Mouse (Mus musculus) spleen, adult 2 months (tissue): ENCODE measurements around the gene Nagk. TPM values are rescaled to one million over a fixed set of nuclear protein-coding genes. Genes with fewer than 3 reads are reported as not detected.
A peak's percentile ranks its signal among the peaks of the same experiment; 100 is the strongest.

Source experiments
- DNase-seq, 2 experiments: peaks; one replicate each; pipeline versions ENCODE4 v3.0.0 to v3.0.0-alpha.2; 2012 to 2021; ENCODE audit warnings: low spot score in 2 of 2, low read depth in 1 of 2
- H3K27ac ChIP-seq: fragments of 200-500 bp; 2 replicates; pipeline ENCODE4 v1.5.1; 2012; ENCODE audit warnings: low read length, inconsistent platforms; ENCODE audit not compliant: insufficient read depth
- H3K27me3 ChIP-seq: fragments of 200-500 bp; 2 replicates; pipeline ENCODE4 v1.6.1; 2012; ENCODE audit warnings: mild to moderate bottlenecking, moderate library complexity, low read length, inconsistent platforms; ENCODE audit not compliant: control insufficient read depth, insufficient read depth
- H3K36me3 ChIP-seq: fragments of 200-500 bp; 2 replicates; pipeline ENCODE4 v1.6.1; 2012; ENCODE audit warnings: mild to moderate bottlenecking, low read length, inconsistent platforms; ENCODE audit not compliant: control insufficient read depth, insufficient read depth
- H3K4me1 ChIP-seq: fragments of 200-500 bp; 2 replicates; pipeline ENCODE4 v1.6.1; 2011; ENCODE audit warnings: inconsistent platforms; ENCODE audit not compliant: control insufficient read depth, insufficient read depth, insufficient read length
- H3K4me3 ChIP-seq: fragments of 200-500 bp; 2 replicates; pipeline ENCODE4 v1.5.1; 2011; ENCODE audit warnings: mild to moderate bottlenecking, inconsistent platforms; ENCODE audit not compliant: insufficient read depth, insufficient read length; ENCODE audit errors: extremely low read depth
- CTCF ChIP-seq: fragments of 200-500 bp; IDR thresholded peaks from 2 replicates; pipeline ENCODE4 v1.5.1; 2011; ENCODE audit warnings: mild to moderate bottlenecking, inconsistent platforms; ENCODE audit not compliant: insufficient read depth, insufficient read length, insufficient replicate concordance; ENCODE audit errors: extremely low read depth
- POLR2A ChIP-seq: fragments of 200-500 bp; IDR thresholded peaks from 2 replicates; pipeline ENCODE4 v1.6.1; 2011; ENCODE audit warnings: low read depth, low read length, inconsistent platforms
- WGBS: fragments of 180-500 bp; shearing (Covaris S2); methylation state at CpG from one replicate; pipeline ENCODE4 v1.1.7; 2018; 5-methylcytosine and 5-hydroxymethylcytosine counted together
- polyA plus RNA-seq: library from polyadenylated mRNA; depleted of rRNA; stranded (reverse); fragments of >200 nt; gene quantifications from 2 replicates; pipeline ENCODE4 v1.2.3, GENCODE M21; 2012

The Nagk gene
- polyA plus RNA-seq, 1 experiment: 16.1 TPM

- Histone ChIP-seq H3K4me3 (no peak overlapping the region), H3K27me3 (no peaks in the 10 kb centered on the region), H3K36me3 (peaks cover 12% of the 10 kb centered on the region), H3K4me1 (no peaks in the 10 kb centered on the region), H3K27ac (no peak overlapping the region)
- TF ChIP-seq POLR2A (no peak), CTCF (no peak)
- 94% methylated on average over 5 of the region's 5 CpGs for WGBS
- no peak for DNase-seq
Observed at GRCm38 (mm10) chr6:83802033-83802432, 7.3 kb downstream of the Nagk start.

- H3K4me1 ChIP-seq: no peaks in the 10 kb centered on the region
- H3K4me3 ChIP-seq: no peak overlapping the region
- H3K27me3 ChIP-seq: no peaks in the 10 kb centered on the region
- H3K27ac ChIP-seq: no peak overlapping the region
- no peak for TF ChIP-seq CTCF
- 91% methylated on average over 3 of the region's 3 CpGs for WGBS
- no peak for DNase-seq
- peaks cover 15% of the 10 kb centered on the region for H3K36me3 ChIP-seq
Observed at GRCm38 (mm10) chr6:83802846-83803245, 8.1 kb downstream of the Nagk start.

GRCm38 (mm10) chr6:83815801-83816200 is 21.0 kb downstream of the Nagk start:
- WGBS: 93% methylated on average over 3 of the region's 3 CpGs
- Histone ChIP-seq H3K27me3 (no peaks in the 10 kb centered on the region), H3K36me3 (peaks cover 8% of the 10 kb centered on the region), H3K4me1 (no peaks in the 10 kb centered on the region), H3K4me3 (no peak overlapping the region), H3K27ac (no peak overlapping the region)
- DNase-seq: no peak
- TF ChIP-seq CTCF (no peak), POLR2A (no peak)

GRCm38 (mm10) chr6:83818996-83819395 is 24.2 kb downstream of the Nagk start:
- 87% methylated on average over 1 of the region's 1 CpGs for WGBS
- Histone ChIP-seq H3K4me3 (no peak overlapping the region), H3K36me3 (no peaks in the 10 kb centered on the region; the same call in 1 of the 2 replicates), H3K4me1 (no peaks in the 10 kb centered on the region), H3K27me3 (no peaks in the 10 kb centered on the region), H3K27ac (no peak overlapping the region)
- no peak for TF ChIP-seq CTCF
- no peak for TF ChIP-seq POLR2A
- no peak for DNase-seq

GRCm38 (mm10) chr6:83820727-83821515 is 26.1 kb downstream of the Nagk start:
- Histone ChIP-seq H3K4me3 (no peak overlapping the region), H3K27ac (no peak overlapping the region), H3K4me1 (no peaks in the 10 kb centered on the region), H3K36me3 (no peaks in the 10 kb centered on the region; the same call in 1 of the 2 replicates), H3K27me3 (no peaks in the 10 kb centered on the region)
- DNase-seq: no peak
- TF ChIP-seq POLR2A (no peak), CTCF (no peak)
- WGBS: 86% methylated on average over 2 of the region's 2 CpGs

- Histone ChIP-seq H3K4me1 (no peaks in the 10 kb centered on the region), H3K27me3 (no peaks in the 10 kb centered on the region), H3K27ac (no peak overlapping the region), H3K4me3 (no peak overlapping the region), H3K36me3 (no peaks in the 10 kb centered on the region; the same call in 1 of the 2 replicates)
- WGBS: 80% methylated on average over 2 of the region's 2 CpGs
- no peak for DNase-seq
- TF ChIP-seq CTCF: no peak
- TF ChIP-seq POLR2A: no peak
Observed at GRCm38 (mm10) chr6:83821856-83822255, 27.1 kb downstream of the Nagk start.

- H3K27me3 ChIP-seq: no peaks in the 10 kb centered on the region
- peak overlapping the region; percentile 83 for H3K27ac ChIP-seq
- no peaks in the 10 kb centered on the region; the same call in none of the 2 replicates for H3K4me1 ChIP-seq
- peak in 1 of 2 experiments; percentile 62 for DNase-seq
- no peaks in the 10 kb centered on the region for H3K36me3 ChIP-seq
- WGBS: 5% methylated on average over 34 of the region's 35 CpGs
- H3K4me3 ChIP-seq: peak overlapping the region; percentile 60
- TF ChIP-seq POLR2A (no peak), CTCF (no peak)
Observed at GRCm38 (mm10) chr6:83830941-83831605, 36.3 kb downstream of the Nagk start.
